Mouse (Mus musculus) bone marrow macrophage, adult 2 months (primary cell): ENCODE measurements at regions not wholly inside any gene's neighbourhood (a gene's known extent, or its start where the extent isn't known, plus 50 kb on each side); places are given as distances from the start of the nearest gene placed in this dataset.

Experiments used
- H3K27ac ChIP-seq: 2 replicates; pipeline ENCODE4 v1.5.1; 2012; ENCODE audit warnings: low read depth, low read length; ENCODE audit not compliant: insufficient read depth
- H3K4me1 ChIP-seq: 2 replicates; pipeline ENCODE4 v1.6.1; 2012; ENCODE audit warnings: low read length; ENCODE audit not compliant: control insufficient read depth, insufficient read depth
- H3K4me3 ChIP-seq: 2 replicates; pipeline ENCODE4 v1.5.1; 2012; ENCODE audit warnings: mild to moderate bottlenecking, low read length, moderate library complexity; ENCODE audit not compliant: insufficient read depth
- CTCF ChIP-seq: IDR thresholded peaks from 2 replicates; pipeline ENCODE4 v1.5.1; 2012; ENCODE audit warnings: low read depth, mild to moderate bottlenecking, low read length, moderate library complexity
- POLR2A ChIP-seq: IDR thresholded peaks from 2 replicates; pipeline ENCODE4 v1.6.1; 2012; ENCODE audit warnings: mild to moderate bottlenecking, low read depth, low read length, borderline replicate concordance

DNA sequence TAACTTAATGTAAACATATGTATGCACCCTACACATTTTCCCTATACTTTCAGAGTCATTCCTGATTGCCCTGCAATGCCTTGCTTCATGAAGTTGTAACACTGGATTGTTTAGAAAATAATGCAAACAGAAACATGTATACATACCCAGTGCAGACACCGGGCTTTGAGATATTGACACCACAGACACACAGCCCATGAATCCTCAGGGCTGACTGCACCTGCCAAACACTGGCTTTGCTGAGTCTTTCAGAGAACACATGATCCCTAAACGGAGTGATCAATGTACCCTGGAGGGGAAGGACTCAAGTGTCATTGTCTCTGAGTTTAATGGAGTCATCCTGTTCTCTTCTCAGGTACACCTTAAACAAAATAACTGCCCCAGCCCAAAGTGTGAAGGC, 519.4 kb upstream of the Mki67 start:
- TF ChIP-seq POLR2A = no peak
- TF ChIP-seq CTCF = no peak
- Histone ChIP-seq H3K27ac (no peak overlapping the region), H3K4me3 (no peak overlapping the region), H3K4me1 (no peaks in the 10 kb centered on the region)

DNA sequence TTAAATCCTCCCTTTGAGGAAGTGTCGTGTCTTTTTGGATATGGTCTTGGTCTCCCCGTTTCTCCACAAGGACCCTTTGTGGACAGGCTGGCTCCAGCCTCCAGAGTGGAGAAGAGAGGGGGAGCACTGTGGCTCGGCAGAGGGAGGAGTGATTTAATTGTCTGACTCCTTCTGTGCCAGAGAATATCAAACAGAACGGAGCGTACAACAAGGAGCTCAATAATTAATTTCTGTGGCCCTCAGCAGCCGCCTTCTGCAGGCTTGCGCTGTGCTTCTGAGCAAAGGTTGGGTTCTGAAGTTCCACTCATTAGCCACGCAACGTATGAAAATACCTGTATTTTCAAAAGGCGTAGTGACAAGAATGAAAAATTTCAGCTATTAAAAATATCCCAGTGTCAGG, 520.2 kb upstream of the Mki67 start:
- Histone ChIP-seq H3K27ac (no peak overlapping the region), H3K4me3 (no peak overlapping the region), H3K4me1 (no peaks in the 10 kb centered on the region)
- TF ChIP-seq POLR2A (no peak), CTCF (no peak)

DNA sequence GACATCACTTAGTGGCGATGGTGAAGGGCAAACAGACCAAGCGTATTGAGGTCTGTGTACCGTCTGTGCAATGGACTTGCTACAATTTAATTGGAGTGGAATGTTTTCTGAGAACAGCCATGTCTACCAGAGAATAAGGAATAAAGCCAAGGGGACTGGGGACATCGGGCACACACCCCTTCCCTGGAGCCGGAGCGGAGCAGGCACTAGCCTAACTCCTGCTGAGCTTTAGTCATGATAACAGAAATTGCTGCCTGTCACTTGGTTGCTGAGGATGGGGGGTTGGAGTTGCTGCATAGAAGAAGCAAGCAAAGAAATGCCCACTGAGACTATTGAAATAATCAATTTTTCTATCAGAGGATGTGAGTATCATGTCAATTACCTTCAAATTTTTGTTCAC, 549.5 kb upstream of the Mki67 start:
- no peak overlapping the region for H3K27ac ChIP-seq
- H3K4me1 ChIP-seq = no peaks in the 10 kb centered on the region
- H3K4me3 ChIP-seq = no peak overlapping the region
- TF ChIP-seq POLR2A (no peak), CTCF (no peak)

DNA sequence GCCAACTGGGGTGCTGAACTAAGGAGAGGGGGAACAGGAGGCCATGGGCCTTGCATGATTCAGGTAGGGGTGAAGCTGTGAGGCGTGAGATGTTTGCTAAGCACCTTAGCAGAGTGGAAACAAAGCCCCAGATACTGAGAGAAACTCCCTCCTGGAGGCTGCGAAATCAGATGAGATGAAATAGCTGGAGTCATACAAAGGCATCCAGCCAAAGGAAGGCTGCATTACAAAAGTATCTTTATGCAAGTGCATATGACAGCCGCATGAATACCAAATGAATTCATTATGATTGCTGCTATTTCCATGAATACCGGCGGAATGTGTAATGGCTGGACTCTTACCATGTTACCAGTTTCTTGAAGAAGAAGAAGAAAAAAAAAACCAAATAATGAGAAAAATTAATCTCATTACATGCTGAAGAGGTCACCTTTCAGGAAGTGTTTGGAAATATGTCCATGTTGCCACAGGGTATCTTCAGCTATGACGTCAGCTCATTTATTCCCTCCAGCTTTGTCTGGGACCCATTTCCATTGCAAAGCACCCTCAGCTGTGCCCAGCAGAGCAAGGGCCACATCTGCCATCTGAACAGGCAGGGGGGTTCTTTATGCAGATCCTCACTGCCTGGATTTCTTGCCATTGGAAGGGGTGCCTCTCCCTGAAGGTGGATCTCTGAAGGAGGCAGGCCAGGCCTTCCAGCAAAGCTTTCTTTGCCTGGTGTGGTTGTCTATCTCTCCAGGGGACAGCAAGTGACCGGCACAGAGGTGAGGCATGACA, 551.7 kb upstream of the Mki67 start:
- TF ChIP-seq POLR2A (no peak), CTCF (no peak)
- no peak overlapping the region for H3K4me3 ChIP-seq
- no peaks in the 10 kb centered on the region for H3K4me1 ChIP-seq
- no peak overlapping the region for H3K27ac ChIP-seq

DNA sequence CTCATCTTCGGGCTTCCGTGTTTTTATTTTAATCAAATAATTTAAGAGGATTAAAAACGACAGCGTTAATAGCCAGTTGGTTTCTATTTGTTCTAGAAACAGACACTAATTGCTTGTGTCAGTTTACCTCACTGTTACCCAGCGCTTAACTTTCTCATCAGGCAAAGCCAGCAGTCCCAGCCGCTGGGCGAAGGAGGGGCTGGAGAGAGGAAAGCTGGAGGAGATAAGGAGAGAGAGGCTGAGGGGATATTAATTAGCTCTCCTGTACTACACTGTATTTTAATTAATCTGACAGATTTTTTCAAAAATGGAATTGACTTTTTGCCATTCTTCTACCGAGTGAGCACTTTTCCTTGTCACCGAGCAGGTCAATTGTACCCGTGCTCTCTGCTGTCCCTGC, 559.5 kb upstream of the Mki67 start:
- H3K4me1 ChIP-seq = no peaks in the 10 kb centered on the region
- no peak overlapping the region for H3K4me3 ChIP-seq
- H3K27ac ChIP-seq = no peak overlapping the region
- no peak for TF ChIP-seq POLR2A
- TF ChIP-seq CTCF = no peak

DNA sequence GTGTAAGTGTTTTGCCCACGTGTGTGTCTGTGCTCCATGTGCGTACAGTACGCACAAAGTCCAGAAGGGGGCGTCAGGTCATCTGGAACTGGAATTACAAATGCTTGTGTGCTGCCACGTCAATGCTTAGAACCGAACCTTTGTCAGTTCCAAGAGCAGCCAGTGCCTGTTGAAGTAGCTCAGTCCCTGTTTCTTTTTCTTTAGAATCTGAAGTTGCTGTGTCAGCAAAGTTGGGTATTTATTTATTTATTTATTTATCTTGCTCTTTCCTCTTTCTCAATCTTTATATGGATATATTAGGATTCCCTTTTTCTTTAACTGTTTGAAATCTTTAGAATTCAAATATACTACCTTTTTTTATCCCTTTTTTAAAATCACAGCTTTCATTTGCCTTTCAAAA, 567.6 kb upstream of the Mki67 start:
- TF ChIP-seq CTCF (no peak), POLR2A (no peak)
- Histone ChIP-seq H3K27ac (no peak overlapping the region), H3K4me1 (no peaks in the 10 kb centered on the region), H3K4me3 (no peak overlapping the region)

DNA sequence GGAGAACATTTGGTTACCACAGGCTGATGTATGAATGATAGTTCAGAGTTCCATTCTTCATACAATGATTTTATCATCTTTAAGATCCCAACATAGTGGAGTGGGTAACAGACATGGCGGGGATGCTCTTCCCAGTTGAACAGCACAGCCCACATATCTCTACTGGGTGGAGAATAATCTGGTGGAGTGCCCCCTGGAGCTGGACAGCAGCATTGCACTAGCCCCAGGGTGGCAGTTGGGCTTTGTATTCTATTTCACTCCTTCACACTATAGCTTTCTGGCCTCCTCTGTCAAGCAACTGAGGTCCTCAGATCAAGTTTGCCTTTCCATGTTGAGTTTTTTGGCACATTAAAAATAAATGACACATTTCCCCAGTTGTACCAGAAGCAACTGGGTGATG, 569.4 kb upstream of the Mki67 start:
- Histone ChIP-seq H3K4me1 (no peaks in the 10 kb centered on the region), H3K27ac (no peak overlapping the region), H3K4me3 (no peak overlapping the region)
- TF ChIP-seq POLR2A (no peak), CTCF (no peak)

DNA sequence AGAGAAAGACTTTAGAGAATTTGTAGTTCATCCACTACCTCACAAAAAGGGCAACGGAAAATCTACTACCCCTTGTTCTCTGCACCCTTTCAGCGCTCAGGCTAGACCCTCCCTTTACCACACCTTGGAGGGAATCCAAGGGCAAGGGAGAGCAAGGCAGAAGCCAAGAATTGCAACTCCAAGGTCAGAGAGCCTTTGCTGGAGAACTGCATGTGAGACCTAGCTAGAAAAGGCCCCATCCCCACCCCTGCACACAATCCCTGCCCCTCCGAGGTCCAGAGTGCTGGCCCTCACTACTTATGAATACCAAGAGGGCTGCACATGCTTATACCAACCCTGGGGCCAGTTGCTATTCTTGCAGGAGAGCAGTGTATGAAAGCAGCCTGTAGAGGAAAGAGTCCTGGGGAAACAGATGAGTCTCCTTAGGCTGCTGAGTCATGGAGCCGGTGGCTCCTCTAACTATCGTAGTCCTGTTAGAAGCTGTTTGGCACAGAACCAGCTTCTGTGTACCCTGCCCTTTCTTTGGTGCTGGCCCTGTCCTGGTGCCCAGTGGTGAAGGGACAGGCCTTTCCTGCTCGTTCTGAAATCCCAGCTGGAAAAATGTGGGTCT, 577.5 kb upstream of the Mki67 start:
- no peaks in the 10 kb centered on the region for H3K4me1 ChIP-seq
- TF ChIP-seq POLR2A = no peak
- no peak for TF ChIP-seq CTCF
- H3K27ac ChIP-seq = no peak overlapping the region
- H3K4me3 ChIP-seq = no peak overlapping the region

DNA sequence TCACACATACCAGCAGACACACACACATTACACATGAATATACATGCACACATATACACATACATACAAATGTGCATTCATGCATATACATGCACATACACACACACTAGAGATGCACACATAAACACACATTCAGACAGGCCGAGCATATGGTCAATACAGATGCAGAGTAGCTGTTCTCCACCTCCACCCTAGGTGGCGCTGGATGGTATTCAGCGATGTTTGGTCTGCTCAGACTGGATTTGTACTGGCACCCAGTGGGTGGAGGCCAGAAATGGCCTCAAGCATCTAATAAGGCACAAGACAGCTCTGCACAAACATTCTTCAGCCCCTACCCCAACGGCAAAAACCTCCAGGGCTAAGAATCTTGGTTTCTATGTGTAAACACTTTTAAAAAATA, 578.3 kb upstream of the Mki67 start:
- no peak for TF ChIP-seq POLR2A
- TF ChIP-seq CTCF = no peak
- Histone ChIP-seq H3K4me3 (no peak overlapping the region), H3K4me1 (no peaks in the 10 kb centered on the region), H3K27ac (no peak overlapping the region)

DNA sequence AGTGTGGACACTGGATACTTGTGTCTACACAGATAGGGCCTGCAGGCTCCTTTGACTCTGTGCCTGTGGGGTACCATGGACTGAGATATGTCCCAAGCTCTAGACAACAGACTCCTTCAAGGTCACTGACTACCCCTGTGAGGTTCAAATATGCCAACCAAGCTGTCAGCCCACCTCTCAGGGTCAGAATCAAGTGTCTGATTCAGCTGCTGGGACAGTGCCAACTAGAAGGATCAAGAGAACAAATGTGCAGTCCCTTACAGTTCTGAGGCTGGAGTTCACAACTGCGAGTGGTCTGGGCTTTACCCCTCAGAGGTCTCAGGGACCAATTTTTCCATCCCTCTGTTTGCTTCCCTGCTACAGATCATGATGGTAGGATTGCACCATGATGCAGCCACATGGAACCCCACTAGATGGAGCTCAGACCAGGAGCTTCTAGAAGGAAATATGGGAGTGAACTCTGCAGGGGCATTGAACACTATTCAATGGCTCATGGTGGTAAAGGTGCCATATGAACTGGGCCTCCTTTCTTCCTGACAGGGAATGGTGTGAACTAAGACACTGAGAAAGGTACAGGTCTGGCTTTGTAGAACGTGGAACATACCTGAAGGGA, 581.8 kb upstream of the Mki67 start:
- TF ChIP-seq POLR2A (no peak), CTCF (no peak)
- Histone ChIP-seq H3K4me1 (no peaks in the 10 kb centered on the region), H3K27ac (no peak overlapping the region), H3K4me3 (no peak overlapping the region)
